Mouse (Mus musculus): ENCODE results near the gene Hist2h3c2. TPM values are rescaled to one million over a fixed set of nuclear protein-coding genes. Genes with fewer than 3 reads are reported as not detected.

Gene Hist2h3c2
- total RNA-seq, 2 experiments from 2014 or later: 4.7 to 4.9 TPM

- DNase-seq (ENCODE audit: low spot score): no peak
Measured at GRCm38 (mm10) chr3:96198181-96198580, 40.7 kb downstream of the Hist2h3c2 start.

GRCm38 (mm10) chr3:96197129-96197749, 41.7 kb downstream of the Hist2h3c2 start:
- DNase-seq (ENCODE audit: low spot score): peak; percentile 87

DNA sequence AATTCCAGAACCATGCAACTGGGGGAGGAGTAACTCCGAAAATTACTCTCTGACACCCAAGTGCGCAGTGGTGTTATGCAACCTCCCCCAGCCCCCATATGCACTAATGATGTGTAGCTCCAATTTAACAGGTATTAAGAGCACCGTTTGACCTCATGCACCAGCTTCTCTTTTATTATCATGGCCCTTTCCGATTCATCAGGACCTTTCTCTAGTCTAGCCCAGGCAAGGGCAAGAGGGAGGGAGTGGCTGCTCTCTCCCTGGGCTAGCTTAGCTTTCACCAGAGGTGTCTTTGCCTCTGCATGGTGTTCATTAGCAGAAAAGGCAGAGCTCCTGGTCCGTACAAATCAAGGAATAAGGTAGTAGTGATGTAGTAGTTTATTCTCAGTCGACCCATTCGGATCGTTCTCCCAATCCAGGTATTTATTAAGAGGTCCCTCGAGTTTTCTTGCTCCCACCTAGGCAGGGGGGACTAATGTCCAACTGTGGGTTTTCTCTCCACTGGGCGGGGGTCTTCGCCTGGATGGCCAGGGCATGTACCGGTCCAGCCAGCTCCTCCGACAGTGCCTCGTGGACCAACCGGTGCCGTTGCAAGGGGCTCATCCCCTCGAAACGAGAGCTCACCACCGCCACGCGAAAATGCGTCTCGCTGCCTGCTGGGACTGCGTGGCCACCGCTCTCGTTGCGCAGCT, 42.3 kb downstream of the Hist2h3c2 start:
- no peak for DNase-seq (ENCODE audit: low spot score)

- DNase-seq (ENCODE audit: low spot score): no peak
Measured at GRCm38 (mm10) chr3:96195616-96196313, 43.2 kb downstream of the Hist2h3c2 start.

- DNase-seq (ENCODE audit: low spot score): no peak
Measured at GRCm38 (mm10) chr3:96194966-96195365, 44.0 kb downstream of the Hist2h3c2 start.

DNA sequence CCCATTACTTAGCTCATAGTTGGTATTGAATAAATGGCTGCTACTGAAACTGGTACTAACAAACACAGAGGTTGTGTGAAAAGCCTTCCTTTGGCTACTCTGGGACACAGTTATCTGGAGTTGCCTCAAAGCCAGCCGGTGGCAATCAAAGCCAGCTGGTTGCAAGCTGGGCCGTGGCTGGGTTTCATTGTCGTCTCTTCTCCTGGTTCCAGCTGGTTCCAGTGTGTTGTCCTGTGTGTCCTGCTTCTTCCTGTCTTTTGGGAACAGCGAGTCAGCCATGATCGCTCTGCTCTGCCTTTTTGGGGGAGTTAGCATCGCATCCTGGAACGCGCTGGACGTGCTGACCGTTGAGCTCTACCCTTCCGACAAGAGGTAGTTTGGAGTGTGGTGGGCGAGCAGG, 46.0 kb downstream of the Hist2h3c2 start:
- DNase-seq (ENCODE audit: low spot score): no peak

Small RNA genes within 50 kb of the gene (microRNA-seq; reads per million reads assigned to microRNA genes)
- gene Gm44492 (not detected), gene Gm47311 (not detected), gene Gm47313 (not detected)

Other genes with a start within 250 kb of the Hist2h3c2 start
- 10 to 100 TPM; 13.9 to 22.0 TPM for gene Plekho1, start 243.1 kb downstream of the Hist2h3c2 start, total RNA-seq (2021)
- gene Vps45, start 180.7 kb downstream of the Hist2h3c2 start, total RNA-seq (2021): 10 to 100 TPM; 19.6 to 19.8 TPM
- 10 to 100 TPM; 57.4 to 58.2 TPM for gene Otud7b, start 134.6 kb downstream of the Hist2h3c2 start, total RNA-seq (2021)
- 1 to 10 TPM; 2.0 to 3.1 TPM for gene Mtmr11, start 77.1 kb downstream of the Hist2h3c2 start, total RNA-seq (2021)
- gene Sf3b4, start 66.8 kb downstream of the Hist2h3c2 start, total RNA-seq (2021): 10 to 100 TPM; 12.1 to 14.4 TPM
- gene Sv2a, start 58.0 kb downstream of the Hist2h3c2 start, total RNA-seq (2021): under 1 TPM; 0.17 to 0.21 TPM
- 10 to 100 TPM; 27.8 to 31.6 TPM for gene Bola1, start 19.4 kb downstream of the Hist2h3c2 start, total RNA-seq (2021)
- 1 to 10 TPM in 1 of 2 experiments, under 1 TPM in 1; 0.62 to 1.8 TPM for gene Hist2h2ab, start 19.3 kb downstream of the Hist2h3c2 start, total RNA-seq (2021)
- gene Hist2h2ac, start 18.2 kb downstream of the Hist2h3c2 start, total RNA-seq (2021): 10 to 100 TPM in 1 of 2 experiments, 1 to 10 TPM in 1; 6.7 to 12.5 TPM
- 1 to 10 TPM; 4.2 to 6.2 TPM for gene Hist2h2be, start 18.0 kb downstream of the Hist2h3c2 start, total RNA-seq (2021)
- gene Hist2h2aa2, start 1.1 kb upstream of the Hist2h3c2 start, total RNA-seq (2021): 100 to 1,000 TPM; 170 to 186 TPM
- gene Hist2h2aa1, start 6.4 kb upstream of the Hist2h3c2 start, total RNA-seq (2021): 1 to 10 TPM; 2.8 to 4.7 TPM
- gene Hist2h3c1, start 7.6 kb upstream of the Hist2h3c2 start, total RNA-seq (2021): not detected
- 1 to 10 TPM; 4.6 to 7.8 TPM for gene Hist2h4, start 24.2 kb upstream of the Hist2h3c2 start, total RNA-seq (2021)
- 10 to 100 TPM; 14.0 to 16.9 TPM for gene Hist2h3b, start 29.5 kb upstream of the Hist2h3c2 start, total RNA-seq (2021)
- 10 to 100 TPM; 15.3 to 27.5 TPM for gene Hist2h2bb, start 30.6 kb upstream of the Hist2h3c2 start, total RNA-seq (2021)
- gene Fcgr1, start 54.8 kb upstream of the Hist2h3c2 start, total RNA-seq (2021): under 1 TPM in 1 of 2 experiments, not detected in 1; 0.14 TPM
- not detected for gene BC107364, start 213.2 kb upstream of the Hist2h3c2 start, total RNA-seq (2021)